Mouse (Mus musculus) telencephalon, adult 2 months (tissue): ENCODE measurements at regions not wholly inside any gene's neighbourhood (a gene's known extent, or its start where the extent isn't known, plus 50 kb on each side); places are given as distances from the start of the nearest gene placed in this dataset.

Experiments
- DNase-seq: peaks from one replicate; pipeline ENCODE4 v3.0.0-alpha.2; 2011; ENCODE audit warnings: low read depth, low spot score

GRCm38 (mm10) chr10:116653511-116653945 lies 72.2 kb upstream of the Cnot2 start:
- peak; percentile 79 for DNase-seq

GRCm38 (mm10) chr10:116649287-116649686 lies 68.0 kb upstream of the Cnot2 start:
- no peak for DNase-seq

GRCm38 (mm10) chr10:116646035-116646434 lies 64.7 kb upstream of the Cnot2 start:
- DNase-seq = no peak

- DNase-seq = no peak
Measured at GRCm38 (mm10) chr10:116645631-116646030, 64.3 kb upstream of the Cnot2 start.

GRCm38 (mm10) chr10:116645108-116645507 lies 63.8 kb upstream of the Cnot2 start:
- DNase-seq = no peak
